Mouse (Mus musculus): ENCODE results near the gene Rapgef4. TPM values are rescaled to one million over a fixed set of nuclear protein-coding genes. Genes with fewer than 3 reads are reported as not detected.

Gene Rapgef4
- polyA plus RNA-seq, 1 experiment from 2014 or later, result 2.2 TPM

DNA sequence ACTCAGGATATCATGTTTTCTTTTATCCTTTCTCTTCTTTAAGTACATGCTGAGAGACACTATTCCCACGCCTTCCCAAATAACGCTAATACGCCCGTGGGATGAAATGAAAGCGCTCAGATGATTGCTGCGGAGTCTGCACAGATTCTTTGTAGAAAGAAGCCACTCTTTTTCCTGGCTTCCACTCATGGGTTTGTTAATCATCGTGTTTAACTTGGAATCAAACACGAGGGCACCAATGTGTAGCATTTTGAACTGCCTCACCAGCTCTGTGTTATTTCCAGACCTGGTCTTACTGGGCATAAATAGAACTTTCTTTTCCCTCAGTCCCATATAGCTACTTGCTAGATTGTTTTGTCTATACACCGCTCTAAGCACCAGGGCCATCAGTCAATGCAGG is 162.4 kb downstream of the Rapgef4 start:
- 86% methylated on average over 9 of the region's 9 CpGs for WGBS
- DNase-seq (ENCODE audit: low spot score) (no peak), ATAC-seq (replicated peaks; ENCODE audit: low FRiP score) (no peak)
- H3K27me3 ChIP-seq (ENCODE audit: control insufficient read depth, insufficient read depth, low read length), result no peaks in the 10 kb centered on the region
- no peak overlapping the region for H3K9ac ChIP-seq (ENCODE audit: low read length)
- H3K36me3 ChIP-seq (ENCODE audit: control insufficient read depth, insufficient read depth, low read length), result no peaks in the 10 kb centered on the region
- no peaks in the 10 kb centered on the region for H3K9me3 ChIP-seq (ENCODE audit: control insufficient read depth, low read length)
- no peaks in the 10 kb centered on the region for H3K4me1 ChIP-seq (replicated peaks; ENCODE audit: control insufficient read depth, insufficient read depth, low read length)
- H3K4me3 ChIP-seq (ENCODE audit: low read depth, low read length), result no peak overlapping the region
- H3K27ac ChIP-seq (ENCODE audit: low read depth, low read length), result no peak overlapping the region
- H3K4me2 ChIP-seq (ENCODE audit: low read depth, low read length, severe bottlenecking), result no peak overlapping the region

DNA sequence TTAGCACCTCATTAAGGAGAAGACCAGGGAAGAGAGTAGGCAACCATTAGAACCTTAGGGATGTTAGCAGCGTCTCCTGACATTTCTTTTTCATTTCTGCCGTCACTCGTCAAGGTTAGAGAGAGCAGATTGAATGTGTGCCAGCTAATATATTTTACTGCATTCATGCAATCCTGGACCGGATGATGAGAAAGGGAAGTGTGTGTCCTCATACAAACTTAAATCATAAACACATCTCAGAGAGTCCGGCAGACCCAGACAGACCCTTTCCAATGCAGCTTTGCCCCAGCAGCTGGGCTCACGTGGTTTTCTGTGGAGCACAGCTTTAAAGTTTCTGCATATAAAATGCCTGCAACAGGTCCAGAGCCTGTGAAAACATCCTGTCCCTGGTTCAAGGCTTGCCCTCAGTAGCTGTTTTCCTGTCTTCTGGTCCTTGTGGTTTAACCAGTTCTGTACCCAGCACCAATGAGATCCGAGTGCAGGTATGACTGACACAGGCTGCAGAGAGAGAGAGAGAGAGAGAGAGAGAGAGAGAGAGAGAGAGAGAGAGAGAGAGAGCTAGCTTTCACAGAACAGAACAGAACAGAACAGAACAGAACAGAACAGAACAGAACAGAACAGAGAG is 163.6 kb downstream of the Rapgef4 start:
- H3K27ac ChIP-seq (ENCODE audit: low read depth, low read length), result no peak overlapping the region

DNA sequence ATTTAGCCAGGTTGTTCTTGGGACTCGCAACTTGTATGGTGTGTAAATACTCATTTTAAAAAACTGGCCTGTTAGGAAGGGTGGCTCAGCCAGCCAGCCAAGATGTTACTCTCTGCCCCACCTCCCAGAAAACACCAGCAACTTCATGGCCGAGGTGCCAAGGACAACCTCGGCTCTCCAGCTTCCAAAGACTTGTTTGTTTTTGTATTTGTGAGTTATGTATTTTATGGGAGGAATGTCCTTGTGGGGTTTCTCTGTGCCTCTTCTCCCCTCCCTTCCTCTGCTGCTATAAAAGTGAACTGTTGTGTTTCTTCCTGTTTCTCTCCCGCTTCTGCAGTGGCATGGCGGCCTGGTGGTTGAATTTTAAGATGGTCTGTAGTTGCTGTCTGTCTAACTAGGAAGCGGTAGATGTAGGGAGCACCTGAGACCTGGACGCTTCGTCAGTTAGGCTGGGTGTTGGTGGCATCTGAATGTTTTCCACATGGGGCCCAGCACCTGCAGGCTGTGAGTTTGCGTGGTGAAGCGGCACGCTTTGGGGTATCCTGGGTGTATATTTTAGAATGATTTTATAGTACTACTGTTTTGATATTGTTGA is 164.3 kb downstream of the Rapgef4 start:
- Histone ChIP-seq H3K4me2 (ENCODE audit: low read depth, low read length, severe bottlenecking) (no peak overlapping the region), H3K27me3 (ENCODE audit: control insufficient read depth, insufficient read depth, low read length) (no peaks in the 10 kb centered on the region), H3K9me3 (ENCODE audit: control insufficient read depth, low read length) (no peaks in the 10 kb centered on the region), H3K9ac (ENCODE audit: low read length) (no peak overlapping the region), H3K36me3 (ENCODE audit: control insufficient read depth, insufficient read depth, low read length) (no peaks in the 10 kb centered on the region), H3K4me1 (replicated peaks; ENCODE audit: control insufficient read depth, insufficient read depth, low read length) (0 out of 2 replicates have a peak, but pooled peaks cover 2% of the 10 kb centered on the region), H3K4me3 (ENCODE audit: low read depth, low read length) (no peak overlapping the region), H3K27ac (ENCODE audit: low read depth, low read length) (no peak overlapping the region)
- WGBS, result 91% methylated on average over 11 of the region's 11 CpGs
- ATAC-seq (replicated peaks; ENCODE audit: low FRiP score) (no peak), DNase-seq (ENCODE audit: low spot score) (no peak)

More for the DNA sequence above, 163.6 kb downstream of the Rapgef4 start:
- H3K4me1 ChIP-seq (replicated peaks; ENCODE audit: control insufficient read depth, insufficient read depth, low read length), result 0 out of 2 replicates have a peak, but pooled peaks cover 2% of the 10 kb centered on the region
- no peak overlapping the region for H3K4me2 ChIP-seq (ENCODE audit: low read depth, low read length, severe bottlenecking)
- 87% methylated on average over 7 of the region's 7 CpGs for WGBS
- no peaks in the 10 kb centered on the region for H3K27me3 ChIP-seq (ENCODE audit: control insufficient read depth, insufficient read depth, low read length)
- ATAC-seq (replicated peaks; ENCODE audit: low FRiP score), result no peak
- H3K9ac ChIP-seq (ENCODE audit: low read length), result no peak overlapping the region
- no peaks in the 10 kb centered on the region for H3K9me3 ChIP-seq (ENCODE audit: control insufficient read depth, low read length)
- H3K36me3 ChIP-seq (ENCODE audit: control insufficient read depth, insufficient read depth, low read length), result no peaks in the 10 kb centered on the region
- no peak for DNase-seq (ENCODE audit: low spot score)
- H3K4me3 ChIP-seq (ENCODE audit: low read depth, low read length), result no peak overlapping the region

DNA sequence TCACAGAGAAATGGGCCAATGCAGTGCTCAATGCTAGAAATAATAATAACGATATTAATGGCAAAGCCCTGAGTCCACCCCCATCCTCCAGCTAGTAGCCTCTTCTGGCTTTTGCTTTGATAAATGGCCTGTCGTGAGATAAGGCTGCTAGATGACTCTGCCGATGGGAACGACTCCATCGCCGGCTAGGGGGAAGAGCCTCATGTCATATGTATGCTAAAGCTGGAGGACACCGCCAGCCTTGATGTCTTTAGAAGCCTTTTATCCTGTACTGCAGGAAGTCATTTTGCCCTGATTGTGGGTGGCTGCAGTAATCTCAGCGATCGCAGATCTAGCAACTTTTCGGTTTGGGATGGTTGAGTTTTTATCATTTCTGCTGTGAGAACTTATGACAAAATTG is 165.0 kb downstream of the Rapgef4 start:
- H3K36me3 ChIP-seq (ENCODE audit: control insufficient read depth, insufficient read depth, low read length), result no peaks in the 10 kb centered on the region
- H3K27ac ChIP-seq (ENCODE audit: low read depth, low read length), result no peak overlapping the region
- H3K27me3 ChIP-seq (ENCODE audit: control insufficient read depth, insufficient read depth, low read length), result no peaks in the 10 kb centered on the region
- no peak overlapping the region for H3K4me3 ChIP-seq (ENCODE audit: low read depth, low read length)
- no peak for DNase-seq (ENCODE audit: low spot score)
- no peak for ATAC-seq (replicated peaks; ENCODE audit: low FRiP score)
- no peak overlapping the region for H3K9ac ChIP-seq (ENCODE audit: low read length)
- H3K4me1 ChIP-seq (replicated peaks; ENCODE audit: control insufficient read depth, insufficient read depth, low read length), result 0 out of 2 replicates have a peak, but pooled peaks cover 2% of the 10 kb centered on the region
- no peaks in the 10 kb centered on the region for H3K9me3 ChIP-seq (ENCODE audit: control insufficient read depth, low read length)
- H3K4me2 ChIP-seq (ENCODE audit: low read depth, low read length, severe bottlenecking), result no peak overlapping the region
- 91% methylated on average over 10 of the region's 10 CpGs for WGBS

DNA sequence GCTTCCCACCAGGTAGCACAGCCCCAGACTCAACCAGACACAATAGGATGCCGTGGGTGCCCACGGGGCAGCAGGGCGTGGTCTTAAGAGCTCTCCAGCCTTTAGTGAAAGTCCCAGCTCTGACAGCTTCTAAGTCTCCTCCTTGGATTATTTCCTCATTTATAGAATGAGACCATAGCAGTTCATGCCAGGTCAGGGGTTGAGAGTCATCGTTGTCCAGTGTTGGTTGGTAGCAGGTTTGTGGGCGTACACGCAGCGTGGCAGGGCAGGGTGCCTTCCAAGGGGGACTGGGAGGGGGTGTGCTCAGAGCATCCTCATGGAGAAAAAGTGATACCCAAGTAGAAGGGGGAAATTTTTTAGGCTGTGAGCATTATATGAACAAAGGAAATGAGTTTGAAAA is 166.2 kb downstream of the Rapgef4 start:
- no peak overlapping the region; the same call in 1 of the 2 replicates for H3K27ac ChIP-seq (ENCODE audit: low read depth, low read length)
- H3K9ac ChIP-seq (ENCODE audit: low read length), result no peak overlapping the region
- ATAC-seq (replicated peaks; ENCODE audit: low FRiP score), result no peak
- H3K4me2 ChIP-seq (ENCODE audit: low read depth, low read length, severe bottlenecking), result no peak overlapping the region
- no peaks in the 10 kb centered on the region for H3K9me3 ChIP-seq (ENCODE audit: control insufficient read depth, low read length)
- no peaks in the 10 kb centered on the region for H3K27me3 ChIP-seq (ENCODE audit: control insufficient read depth, insufficient read depth, low read length)
- H3K36me3 ChIP-seq (ENCODE audit: control insufficient read depth, insufficient read depth, low read length), result no peaks in the 10 kb centered on the region
- DNase-seq (ENCODE audit: low spot score), result no peak
- 0 out of 2 replicates have a peak, but pooled peaks cover 2% of the 10 kb centered on the region for H3K4me1 ChIP-seq (replicated peaks; ENCODE audit: control insufficient read depth, insufficient read depth, low read length)
- H3K4me3 ChIP-seq (ENCODE audit: low read depth, low read length), result no peak overlapping the region
- 86% methylated on average over 7 of the region's 7 CpGs for WGBS

DNA sequence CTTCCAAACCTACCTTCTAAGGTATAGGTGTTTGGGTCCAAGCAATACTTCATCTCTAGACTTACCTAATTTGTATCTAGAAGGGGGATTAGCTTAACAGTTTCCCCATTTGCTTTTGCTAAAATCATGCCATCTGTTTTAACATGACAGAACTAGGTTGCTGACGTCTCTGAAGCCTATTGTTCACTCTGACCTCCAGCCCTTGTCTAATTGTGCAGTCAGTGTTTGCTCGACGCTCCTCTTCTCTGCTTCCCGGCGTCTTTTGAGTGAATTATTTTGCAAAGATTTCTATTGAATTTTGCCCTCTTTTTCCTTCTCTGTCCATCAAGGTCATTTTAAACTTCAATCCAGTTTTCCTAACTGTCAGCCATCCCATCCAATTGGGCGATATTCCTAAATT is 166.7 kb downstream of the Rapgef4 start:
- 41% methylated on average over 6 of the region's 6 CpGs for WGBS
- ATAC-seq (replicated peaks; ENCODE audit: low FRiP score) (no peak), DNase-seq (ENCODE audit: low spot score) (no peak)
- no peak overlapping the region for H3K9ac ChIP-seq (ENCODE audit: low read length)
- H3K9me3 ChIP-seq (ENCODE audit: control insufficient read depth, low read length), result no peaks in the 10 kb centered on the region
- H3K4me3 ChIP-seq (ENCODE audit: low read depth, low read length), result no peak overlapping the region
- H3K4me1 ChIP-seq (replicated peaks; ENCODE audit: control insufficient read depth, insufficient read depth, low read length), result 0 out of 2 replicates have a peak, but pooled peaks cover 2% of the 10 kb centered on the region
- H3K27ac ChIP-seq (ENCODE audit: low read depth, low read length), result no peak overlapping the region
- no peaks in the 10 kb centered on the region for H3K27me3 ChIP-seq (ENCODE audit: control insufficient read depth, insufficient read depth, low read length)
- H3K36me3 ChIP-seq (ENCODE audit: control insufficient read depth, insufficient read depth, low read length), result no peaks in the 10 kb centered on the region
- H3K4me2 ChIP-seq (ENCODE audit: low read depth, low read length, severe bottlenecking), result no peak overlapping the region

DNA sequence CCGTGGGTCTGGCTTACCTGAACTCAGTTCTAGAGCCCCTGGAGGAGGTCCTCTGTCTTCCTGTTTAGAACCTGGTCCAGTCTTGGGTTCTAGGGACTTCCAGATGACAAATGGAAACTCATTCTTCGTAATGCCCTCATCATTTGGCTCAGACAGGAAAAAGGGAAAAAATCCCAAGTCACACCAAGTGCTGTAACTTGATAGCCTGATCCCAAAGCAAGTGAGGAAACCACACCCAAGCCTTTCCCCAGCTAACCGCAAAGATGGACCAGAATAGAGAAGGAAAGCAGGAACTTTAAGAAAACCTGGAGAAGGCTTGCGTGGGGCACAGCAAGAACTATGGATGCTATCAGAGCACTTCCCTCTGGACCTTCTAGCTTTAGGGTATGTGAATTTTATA is 167.6 kb downstream of the Rapgef4 start:
- 66% methylated on average over 4 of the region's 4 CpGs for WGBS

DNA sequence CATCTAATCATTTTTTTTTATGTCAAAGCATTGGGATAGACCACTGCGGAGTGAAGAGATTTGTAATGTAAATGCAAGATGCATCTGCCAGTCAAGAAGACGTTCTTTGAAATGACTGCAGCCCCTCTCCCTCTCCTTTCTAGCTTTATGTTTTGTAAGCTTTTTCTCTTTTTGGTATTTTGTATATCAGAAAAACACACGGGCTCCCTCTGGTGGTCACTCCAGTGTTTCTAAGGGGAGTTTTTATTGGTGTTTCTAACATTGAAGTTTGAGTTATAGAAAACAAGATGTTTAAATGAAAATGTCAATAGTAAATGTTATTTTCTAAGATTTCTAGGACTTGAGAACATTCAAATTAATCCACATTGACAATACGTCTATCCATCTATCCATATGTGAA is 168.0 kb downstream of the Rapgef4 start:
- Histone ChIP-seq H3K9me3 (ENCODE audit: control insufficient read depth, low read length) (no peaks in the 10 kb centered on the region), H3K36me3 (ENCODE audit: control insufficient read depth, insufficient read depth, low read length) (no peaks in the 10 kb centered on the region), H3K4me2 (ENCODE audit: low read depth, low read length, severe bottlenecking) (no peak overlapping the region), H3K9ac (ENCODE audit: low read length) (no peak overlapping the region), H3K4me1 (replicated peaks; ENCODE audit: control insufficient read depth, insufficient read depth, low read length) (0 out of 2 replicates have a peak, but pooled peaks cover 2% of the 10 kb centered on the region), H3K4me3 (ENCODE audit: low read depth, low read length) (no peak overlapping the region), H3K27me3 (ENCODE audit: control insufficient read depth, insufficient read depth, low read length) (no peaks in the 10 kb centered on the region), H3K27ac (ENCODE audit: low read depth, low read length) (no peak overlapping the region)
- ATAC-seq (replicated peaks; ENCODE audit: low FRiP score) (no peak), DNase-seq (ENCODE audit: low spot score) (peak; percentile 64)
- WGBS, result 31% methylated on average over 4 of the region's 4 CpGs

More for the DNA sequence above, 167.6 kb downstream of the Rapgef4 start:
- Histone ChIP-seq H3K9ac (ENCODE audit: low read length) (no peak overlapping the region), H3K27me3 (ENCODE audit: control insufficient read depth, insufficient read depth, low read length) (no peaks in the 10 kb centered on the region), H3K4me2 (ENCODE audit: low read depth, low read length, severe bottlenecking) (no peak overlapping the region), H3K4me3 (ENCODE audit: low read depth, low read length) (no peak overlapping the region), H3K4me1 (replicated peaks; ENCODE audit: control insufficient read depth, insufficient read depth, low read length) (0 out of 2 replicates have a peak, but pooled peaks cover 2% of the 10 kb centered on the region), H3K36me3 (ENCODE audit: control insufficient read depth, insufficient read depth, low read length) (no peaks in the 10 kb centered on the region), H3K9me3 (ENCODE audit: control insufficient read depth, low read length) (no peaks in the 10 kb centered on the region), H3K27ac (ENCODE audit: low read depth, low read length) (no peak overlapping the region)
- no peak for ATAC-seq (replicated peaks; ENCODE audit: low FRiP score)
- no peak for DNase-seq (ENCODE audit: low spot score)
